Mouse (Mus musculus): ENCODE measurements at regions not wholly inside any gene's neighbourhood (a gene's known extent, or its start where the extent isn't known, plus 50 kb on each side); places are given as distances from the start of the nearest gene placed in this dataset.

DNA sequence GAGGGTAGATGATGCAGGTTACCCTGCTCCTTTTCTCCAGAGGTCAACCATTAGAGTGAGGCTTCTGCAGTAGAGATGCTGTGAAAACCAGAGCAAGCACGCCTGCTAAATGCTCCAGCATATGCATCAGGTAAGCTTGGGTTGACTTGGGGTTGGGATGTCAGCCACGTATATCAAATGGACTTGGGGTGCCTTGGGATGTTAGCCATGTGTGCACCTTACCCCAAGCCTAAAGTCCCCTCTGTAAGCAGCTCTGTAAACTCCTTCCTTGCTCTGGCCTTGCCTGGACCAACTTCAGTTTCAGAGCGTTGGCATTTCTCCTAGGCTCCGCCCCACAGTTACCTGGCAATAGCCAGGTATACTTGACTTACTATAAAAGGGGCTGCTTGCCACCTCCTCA, 155.3 kb upstream of the Tmtc1 start:
- DNase-seq, result no peak

DNA sequence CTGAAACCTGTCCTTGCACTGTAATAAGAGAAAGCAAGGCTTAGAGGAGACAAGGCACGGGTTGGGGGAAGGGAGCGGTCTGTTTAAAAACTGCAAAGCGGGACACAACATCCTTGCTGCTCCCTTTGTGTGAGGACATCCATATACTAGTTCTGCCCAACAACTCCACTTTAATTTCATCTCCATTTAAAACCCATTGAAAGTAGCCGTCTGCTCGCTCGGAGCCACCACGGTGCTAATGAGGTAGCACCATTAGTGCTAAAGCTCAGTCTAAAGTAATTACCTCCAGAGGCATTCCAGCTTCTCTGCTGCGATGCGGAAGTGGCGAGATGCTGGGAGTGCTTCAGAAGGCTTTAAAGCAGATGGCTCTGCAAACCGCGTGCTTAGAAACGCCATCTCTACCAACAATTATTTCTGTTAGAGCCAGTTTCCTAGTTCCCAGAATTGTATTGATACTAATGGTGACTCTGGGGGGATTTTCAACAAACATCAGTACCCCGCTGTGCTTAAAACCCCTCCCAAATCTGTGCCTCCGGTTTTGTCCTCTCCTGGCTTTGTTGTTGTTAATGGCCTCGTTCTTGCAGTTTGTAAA, 154.7 kb upstream of the Tmtc1 start:
- DNase-seq, result no peak

- no peak for DNase-seq
Measured at GRCm38 (mm10) chr6:148595009-148595770, 151.0 kb upstream of the Tmtc1 start.

DNA sequence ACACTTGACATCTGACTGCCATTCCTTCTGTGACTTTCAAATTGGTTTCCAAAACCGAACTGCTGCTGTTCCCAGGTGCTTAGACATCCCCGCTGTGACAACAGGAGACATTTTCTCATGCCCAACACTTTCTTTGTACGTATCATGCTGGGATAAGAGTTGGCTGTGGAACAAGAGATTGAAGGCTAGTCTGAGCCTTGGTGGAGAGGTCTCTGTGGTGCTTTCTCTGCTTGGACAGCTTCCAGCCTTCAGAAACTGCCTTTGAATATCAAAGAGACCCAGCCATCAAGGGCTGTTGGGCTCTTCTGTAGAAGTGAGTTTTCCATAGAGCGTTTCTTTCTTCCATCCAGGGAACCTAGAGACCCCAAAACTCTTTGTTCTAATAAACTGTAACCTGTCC, 144.8 kb upstream of the Tmtc1 start:
- no peak for DNase-seq

DNA sequence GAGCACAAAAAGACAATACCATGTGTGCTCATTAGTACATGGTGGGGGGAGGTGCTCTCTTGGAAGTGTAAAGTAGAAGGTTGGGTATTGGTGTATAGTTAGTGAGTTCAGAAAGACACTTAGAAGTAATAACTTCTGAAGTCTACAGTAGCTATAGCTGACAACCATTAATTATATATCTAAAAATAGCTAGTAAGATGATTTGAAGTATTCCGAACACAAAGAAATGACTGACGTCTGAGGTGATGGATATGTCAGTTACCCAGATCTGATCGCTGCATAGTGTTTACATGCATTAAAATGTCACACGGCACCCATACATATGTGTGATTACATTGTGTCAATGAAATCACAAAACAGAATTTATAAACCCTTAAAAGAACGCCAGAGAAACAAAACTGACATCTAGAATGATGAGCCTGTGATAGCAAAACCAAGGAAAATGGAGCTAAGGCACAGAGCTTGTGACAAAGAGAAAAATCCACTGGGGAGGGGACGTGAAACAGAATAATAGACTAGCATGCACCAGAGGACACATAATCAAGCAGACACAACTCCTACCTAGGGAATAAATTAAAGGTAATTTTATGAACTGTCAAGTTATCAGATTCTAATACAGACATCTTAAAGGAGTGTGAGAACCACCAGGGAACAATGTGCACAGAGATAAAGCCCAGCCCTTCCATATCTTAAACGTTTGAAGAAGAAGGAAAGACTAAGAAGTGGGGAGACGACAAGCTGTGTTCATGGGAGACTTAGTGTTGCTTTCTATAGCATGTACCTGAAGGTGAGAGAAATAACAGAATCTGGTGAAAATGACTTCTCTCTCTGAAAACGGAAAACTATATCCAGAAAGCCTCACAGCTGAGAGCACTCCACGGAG, 142.5 kb upstream of the Tmtc1 start:
- no peak for DNase-seq

GRCm38 (mm10) chr6:148584126-148584525, 139.9 kb upstream of the Tmtc1 start:
- DNase-seq, result no peak

DNA sequence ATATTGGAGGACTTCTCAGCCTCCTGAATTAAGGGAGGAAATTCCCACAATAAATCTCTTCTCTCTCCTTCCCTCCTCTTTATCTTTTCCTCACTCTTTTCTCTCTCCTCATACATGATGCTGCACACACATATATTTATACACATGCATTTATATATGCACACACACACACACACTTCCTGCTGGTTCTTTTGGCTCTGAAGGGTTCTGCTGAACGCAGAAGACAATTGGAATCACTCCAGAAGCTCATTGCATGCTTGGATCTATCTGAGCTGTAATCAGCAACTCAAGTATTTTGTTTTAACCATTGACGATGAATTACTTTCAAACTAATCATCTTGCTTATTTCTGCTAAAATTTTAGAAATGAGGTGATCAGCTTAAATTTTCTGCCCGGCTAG, 134.1 kb upstream of the Tmtc1 start:
- DNase-seq, result no peak

DNA sequence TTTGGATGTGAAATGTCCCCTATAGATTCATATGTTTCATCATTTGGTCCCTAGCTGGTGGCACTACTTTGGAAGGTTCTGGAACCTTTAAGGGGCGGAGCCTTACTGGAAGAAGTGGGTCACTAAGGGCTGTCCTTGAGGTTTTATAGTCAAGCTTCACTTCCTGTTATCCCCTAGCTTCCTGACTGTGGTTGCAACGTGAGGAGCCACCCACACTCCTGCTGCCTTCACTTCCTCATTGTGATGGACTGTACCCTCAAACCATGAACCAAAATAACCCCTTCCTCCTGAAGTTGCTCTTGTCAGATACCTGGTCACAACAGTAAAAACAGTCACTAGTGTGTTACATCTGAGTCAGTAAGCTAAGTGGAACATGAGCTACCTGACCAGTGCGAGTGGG, 133.5 kb upstream of the Tmtc1 start:
- no peak for DNase-seq

GRCm38 (mm10) chr6:148574742-148575453, 130.7 kb upstream of the Tmtc1 start:
- no peak for DNase-seq

DNA sequence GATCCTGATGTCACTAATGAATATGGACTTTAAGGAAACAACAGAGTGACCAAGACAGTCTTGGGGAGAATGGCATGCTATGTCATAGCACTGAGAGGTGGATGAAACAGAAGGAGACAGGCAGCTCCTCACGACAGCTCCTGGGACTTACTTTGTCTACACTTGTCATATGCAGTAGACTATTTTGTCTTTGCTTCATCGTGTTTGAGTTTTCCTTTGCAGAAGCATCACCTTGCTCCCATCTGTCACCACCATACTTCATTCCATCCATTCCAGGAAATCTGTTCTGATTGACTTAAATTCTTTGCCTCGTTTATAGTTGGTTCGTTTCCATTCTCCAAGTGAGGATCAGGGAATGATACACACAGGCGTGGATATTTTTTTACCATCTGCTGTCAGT, 128.0 kb upstream of the Tmtc1 start:
- no peak for DNase-seq

DNA sequence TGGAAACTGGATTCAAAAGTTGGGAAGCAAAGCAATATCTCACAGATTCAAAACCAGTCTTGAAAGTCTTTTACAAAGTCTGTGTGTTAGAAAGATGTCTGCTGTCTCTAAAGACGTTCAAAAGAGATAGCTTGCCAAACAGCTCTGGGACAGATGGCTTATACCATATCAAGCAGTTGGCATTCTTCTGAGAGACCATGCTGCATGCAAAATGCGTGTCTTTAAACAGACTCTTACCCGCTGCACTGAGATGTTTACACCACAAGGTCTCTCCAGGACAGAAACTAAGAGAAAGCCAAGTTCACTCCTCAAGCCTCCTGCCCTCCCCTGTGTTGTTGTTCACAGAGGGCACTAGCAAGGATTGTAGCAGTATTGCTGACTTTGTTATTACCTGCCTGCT, 127.5 kb upstream of the Tmtc1 start:
- DNase-seq, result no peak

GRCm38 (mm10) chr6:148564146-148564545, 120.0 kb upstream of the Tmtc1 start:
- no peak for DNase-seq

DNA sequence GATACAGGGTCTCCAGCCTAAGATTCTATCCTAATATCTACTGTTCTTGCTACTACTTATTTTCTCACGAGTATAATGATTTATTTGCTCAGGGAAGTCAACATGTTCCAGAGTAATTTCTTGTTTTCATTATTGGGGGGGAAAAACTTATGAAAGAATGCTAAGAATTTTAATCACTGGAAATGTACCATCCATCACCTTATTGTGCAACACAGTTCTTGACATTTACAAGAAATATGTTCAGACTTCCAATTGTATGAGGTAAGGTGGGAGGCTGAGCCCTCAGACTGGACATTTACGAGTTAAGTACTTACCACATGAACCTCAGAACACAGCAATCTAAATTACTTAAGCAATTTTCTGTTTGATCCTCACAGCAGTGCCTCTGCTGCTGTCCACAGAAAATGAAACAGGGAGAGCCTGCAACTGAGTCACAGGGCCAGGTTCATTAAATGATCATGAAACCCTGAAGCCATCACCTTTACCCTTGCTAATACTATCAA, 118.1 kb upstream of the Tmtc1 start:
- peak; percentile 11 for DNase-seq

DNA sequence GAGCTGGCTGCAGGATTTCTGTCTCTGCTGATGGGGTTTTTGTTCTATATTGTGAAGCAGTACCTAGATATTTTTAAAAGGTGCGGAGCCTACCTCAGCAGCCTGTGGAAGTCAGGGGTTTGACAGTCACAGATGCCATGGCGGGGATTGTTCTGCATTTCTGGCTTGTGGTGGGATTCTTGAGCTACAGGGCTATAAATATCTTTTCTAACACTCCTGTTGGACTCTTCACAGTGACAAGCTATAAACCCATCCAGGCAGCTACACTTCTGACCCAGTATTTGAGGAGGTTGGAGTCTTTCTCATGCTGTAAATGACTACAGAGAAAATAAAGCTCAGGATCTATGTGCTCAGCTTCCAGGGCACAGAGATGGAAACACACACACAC, 112.3 kb upstream of the Tmtc1 start:
- no peak for DNase-seq

DNA sequence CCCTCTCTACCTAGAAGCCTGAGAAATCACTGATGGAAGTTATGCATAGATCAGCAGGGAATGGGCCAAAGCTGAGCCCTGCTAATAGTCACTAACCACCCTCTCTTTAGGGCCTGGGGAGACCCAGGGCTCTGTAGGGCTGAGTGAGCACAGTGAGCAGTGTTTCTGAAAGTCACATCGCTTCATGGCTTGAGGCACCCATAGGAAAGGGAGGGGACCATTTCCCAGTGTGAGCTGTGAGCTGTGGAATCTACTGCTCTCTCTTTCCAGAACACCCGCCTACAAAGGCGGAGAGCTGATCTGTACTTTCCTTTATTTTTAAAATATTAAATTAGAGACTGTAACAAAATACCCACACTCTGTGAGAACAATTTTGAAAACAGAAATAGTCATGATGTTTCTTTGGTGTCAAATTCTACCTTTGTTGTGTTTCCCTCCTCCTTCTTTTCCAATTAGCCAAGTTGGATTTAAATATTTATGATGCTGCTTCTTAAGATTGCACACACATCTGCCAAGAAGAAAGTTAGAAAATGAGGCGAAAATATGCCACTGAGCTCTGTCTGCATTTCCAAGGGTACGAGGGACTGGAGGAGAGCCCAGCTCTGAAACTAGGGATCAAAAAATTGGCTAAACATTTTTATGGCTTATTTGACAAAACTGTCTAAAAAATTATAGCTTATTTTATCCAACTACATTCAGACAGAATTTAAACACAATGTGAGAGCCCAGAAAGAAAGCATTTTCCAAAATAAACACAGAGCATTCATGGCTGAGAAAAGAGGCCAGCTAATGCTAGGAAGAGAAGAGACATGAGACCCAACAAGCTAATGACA, 111.7 kb upstream of the Tmtc1 start:
- DNase-seq, result no peak

DNA sequence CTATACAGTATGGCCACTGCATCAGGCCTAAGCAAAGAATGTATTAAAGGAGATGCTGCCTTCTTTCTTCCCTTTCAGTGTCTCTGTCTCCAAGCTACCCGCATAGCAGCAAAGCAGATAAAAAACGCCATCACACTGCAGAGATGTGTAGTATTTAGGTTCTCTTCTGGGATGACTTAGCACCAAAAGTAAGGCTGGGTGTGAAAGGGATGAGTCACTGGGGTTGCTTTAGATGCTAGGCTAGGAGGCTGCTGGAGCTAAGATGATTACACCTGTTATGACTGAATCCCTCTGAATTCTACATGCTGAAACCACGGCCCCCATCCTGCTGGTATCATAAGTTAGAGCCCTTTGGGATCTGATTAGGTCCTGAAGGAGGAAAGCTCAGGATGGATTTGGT, 110.3 kb upstream of the Tmtc1 start:
- no peak for DNase-seq

GRCm38 (mm10) chr6:148553616-148554015, 109.4 kb upstream of the Tmtc1 start:
- DNase-seq, result no peak

DNA sequence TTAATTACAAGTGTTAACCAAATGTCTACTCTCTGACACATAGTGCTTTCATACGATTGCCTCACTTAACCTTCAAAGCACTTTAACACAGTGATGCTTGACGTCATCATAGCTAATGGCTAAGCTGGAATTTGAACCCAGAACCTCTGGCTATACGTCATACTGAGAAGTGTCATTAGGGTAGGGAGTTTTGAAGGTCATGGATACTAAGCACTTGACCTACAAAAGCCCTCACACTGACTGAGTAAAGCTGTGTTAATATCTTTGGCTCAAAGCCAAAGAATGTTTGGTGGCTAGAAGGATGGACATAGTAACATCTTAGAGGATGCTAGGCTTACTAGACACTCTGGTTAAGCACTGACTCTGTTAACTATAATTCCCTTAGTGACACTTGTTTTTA, 106.9 kb upstream of the Tmtc1 start:
- DNase-seq, result no peak

DNA sequence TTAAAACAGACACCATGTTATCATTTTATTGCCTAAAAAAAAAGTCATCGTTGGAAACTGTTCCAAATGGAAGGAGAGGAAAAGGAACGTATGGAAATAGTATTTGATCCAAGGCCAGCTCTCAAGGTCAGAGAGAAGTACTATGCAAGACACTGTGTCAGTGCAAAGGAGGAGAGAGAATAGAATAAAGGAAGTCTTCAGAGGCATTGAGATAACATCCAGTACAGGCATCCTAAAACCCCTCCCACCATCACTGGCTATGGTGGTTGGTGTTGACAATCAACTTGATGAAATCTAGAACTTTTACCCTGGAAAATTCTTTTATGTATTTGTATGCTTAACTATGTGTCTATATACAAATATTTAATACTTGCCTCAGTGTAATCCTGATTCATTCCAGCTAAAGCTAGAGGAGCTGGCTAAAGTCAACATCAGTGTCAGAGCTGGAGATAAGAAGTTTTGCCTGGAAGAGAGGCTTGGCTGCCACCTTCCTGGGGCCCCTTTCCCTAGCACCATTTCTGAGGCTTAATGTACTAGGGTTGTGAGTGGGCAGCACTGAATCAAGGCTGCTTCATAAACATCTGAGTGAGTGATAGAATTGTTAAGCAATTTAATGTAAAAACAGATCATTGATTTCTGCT, 104.1 kb upstream of the Tmtc1 start:
- DNase-seq, result no peak

GRCm38 (mm10) chr6:148543047-148543446, 98.9 kb upstream of the Tmtc1 start:
- DNase-seq, result no peak

DNA sequence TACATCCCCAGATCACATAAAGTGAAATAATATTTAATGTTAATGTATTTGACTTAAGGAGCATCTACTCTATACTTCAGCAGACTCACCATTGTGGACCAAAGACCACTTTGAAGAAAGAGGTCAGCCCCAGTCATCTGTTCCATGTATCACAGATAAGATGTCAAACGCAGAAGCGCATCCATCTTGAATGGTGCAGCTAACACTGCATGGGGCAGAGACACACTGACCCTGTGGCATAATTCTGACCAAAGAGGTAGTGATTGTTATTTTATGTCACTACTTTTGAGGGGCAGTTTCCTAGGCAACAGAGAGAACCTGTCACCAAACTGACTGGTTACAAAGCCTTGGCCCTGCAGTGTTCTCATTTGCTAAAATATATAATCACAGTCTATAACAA, 97.8 kb upstream of the Tmtc1 start:
- DNase-seq, result no peak
